Mouse (Mus musculus): ENCODE results near the gene Fnbp1. TPM values are rescaled to one million over a fixed set of nuclear protein-coding genes. Genes with fewer than 3 reads are reported as not detected.

Fnbp1 gene
- polyA plus RNA-seq, 1 experiment = 148 TPM

DNA sequence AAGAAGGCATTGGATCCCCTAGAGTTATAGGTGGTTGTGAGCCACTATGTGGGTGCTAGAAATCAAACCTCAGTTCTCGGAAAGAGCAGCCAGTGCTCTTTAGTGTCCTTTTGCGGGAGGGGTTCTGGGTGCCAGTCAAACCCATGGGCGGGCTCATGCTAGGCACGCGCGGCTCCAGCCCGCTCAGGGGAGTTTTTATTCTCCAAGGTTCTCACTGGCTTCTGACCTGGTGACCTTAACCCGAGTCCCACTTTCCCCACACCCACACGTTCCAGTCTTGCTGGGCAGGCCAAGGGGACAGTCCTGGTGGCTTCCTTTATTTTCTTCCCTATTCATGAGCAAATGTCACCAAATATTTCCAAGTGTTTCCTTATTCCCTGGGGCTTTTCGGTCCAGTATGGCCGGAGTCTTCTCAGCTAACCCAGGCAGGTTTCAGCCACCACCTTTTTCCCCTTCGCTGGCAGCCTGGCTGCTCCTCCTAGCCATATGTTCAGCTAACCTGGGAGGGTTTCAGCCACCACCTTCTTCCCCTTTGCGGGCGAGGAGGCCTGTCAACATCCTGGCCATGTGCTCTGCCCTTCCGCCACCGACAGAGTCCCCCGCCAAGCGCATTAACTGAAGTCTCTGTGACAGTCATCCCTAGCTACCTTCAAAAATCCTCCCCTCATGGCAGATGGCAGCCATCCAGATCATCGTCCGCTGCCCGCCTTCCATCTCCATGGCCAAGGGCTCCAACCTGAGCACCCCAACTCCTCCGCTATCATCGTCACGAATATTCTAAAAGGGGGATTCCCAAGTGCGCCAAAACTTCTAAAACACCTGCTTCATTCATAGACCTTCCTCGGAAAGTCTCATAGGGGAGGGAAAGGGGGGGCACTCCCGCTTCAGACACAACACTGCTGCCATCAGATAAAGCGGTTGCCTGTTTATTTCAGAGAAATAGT is 80.7 kb downstream of the Fnbp1 start:
- Histone ChIP-seq H3K27me3 (ENCODE audit: control insufficient read depth, insufficient read depth, low read length) (no peaks in the 10 kb centered on the region), H3K36me3 (ENCODE audit: control insufficient read depth, insufficient read depth, low read length) (peaks cover 27% of the 10 kb centered on the region), H3K27ac (ENCODE audit: control insufficient read depth, insufficient read depth, low read length) (peak overlapping the region; percentile 43; the same call in 1 of the 2 replicates), H3K4me1 (replicated peaks; ENCODE audit: control insufficient read depth, insufficient read depth, low read length) (peaks cover 22% of the 10 kb centered on the region), H3K4me3 (ENCODE audit: control insufficient read depth, insufficient read depth, low read length) (0 out of 2 replicates have a peak overlapping the region, but pooled peaks have one; percentile 1)
- peak; percentile 52 for DNase-seq
- TF ChIP-seq POLR2A (IDR thresholded peaks at IDR 0.05; ENCODE audit: control insufficient read depth, extremely low read depth, insufficient read depth, low read length, poor library complexity) = no peak
- TF ChIP-seq CTCF (IDR thresholded peaks at IDR 0.05; ENCODE audit: borderline replicate concordance, control insufficient read depth, extremely low read depth, insufficient read depth, low read length, poor library complexity) = no peak
- WGBS = 10% methylated on average over 28 of the region's 28 CpGs

DNA sequence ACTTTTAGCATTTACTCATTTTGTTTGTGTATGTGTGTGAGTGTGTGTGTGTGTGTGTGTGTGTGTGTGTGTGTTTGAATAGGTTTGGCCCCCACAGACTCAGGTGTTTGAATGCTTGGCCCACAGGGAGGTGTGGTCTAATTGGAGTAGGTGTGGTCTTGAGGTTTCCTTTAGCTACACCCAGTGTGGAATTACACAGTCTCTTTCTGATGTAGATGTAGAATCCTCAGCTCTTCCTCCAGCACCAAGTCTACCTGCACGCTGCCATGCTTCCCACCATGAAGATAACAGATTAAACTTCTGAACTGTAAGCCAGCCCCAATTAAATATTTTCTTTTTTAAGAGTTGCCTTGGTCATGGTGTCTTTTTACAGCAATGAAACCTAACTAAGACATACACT is 81.5 kb downstream of the Fnbp1 start:
- Histone ChIP-seq H3K4me3 (ENCODE audit: control insufficient read depth, insufficient read depth, low read length) (no peak overlapping the region), H3K27me3 (ENCODE audit: control insufficient read depth, insufficient read depth, low read length) (no peaks in the 10 kb centered on the region), H3K36me3 (ENCODE audit: control insufficient read depth, insufficient read depth, low read length) (peaks cover 35% of the 10 kb centered on the region), H3K4me1 (replicated peaks; ENCODE audit: control insufficient read depth, insufficient read depth, low read length) (peaks cover 22% of the 10 kb centered on the region), H3K27ac (ENCODE audit: control insufficient read depth, insufficient read depth, low read length) (no peak overlapping the region)
- 55% methylated on average over 1 of the region's 1 CpGs for WGBS
- no peak for DNase-seq
- TF ChIP-seq CTCF (IDR thresholded peaks at IDR 0.05; ENCODE audit: borderline replicate concordance, control insufficient read depth, extremely low read depth, insufficient read depth, low read length, poor library complexity) (no peak), POLR2A (IDR thresholded peaks at IDR 0.05; ENCODE audit: control insufficient read depth, extremely low read depth, insufficient read depth, low read length, poor library complexity) (no peak)

DNA sequence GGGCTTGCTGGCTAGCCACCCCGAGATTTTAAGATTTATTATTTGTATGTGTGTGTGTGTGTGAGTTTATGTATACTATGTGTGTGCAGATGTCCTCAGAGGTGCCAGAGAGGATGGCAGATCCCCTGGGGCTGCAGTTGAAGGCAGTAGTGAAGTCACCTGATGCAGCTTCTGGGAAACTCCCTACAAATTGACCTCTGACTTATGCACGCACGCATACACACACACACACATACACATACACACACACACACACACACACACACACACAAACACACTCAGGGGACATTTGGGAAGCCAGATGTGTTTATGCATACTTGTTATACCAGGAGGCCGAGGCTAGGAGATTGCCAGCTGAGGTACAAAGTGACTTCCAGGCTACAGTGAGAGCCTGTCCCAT is 83.4 kb downstream of the Fnbp1 start:
- 91% methylated on average over 4 of the region's 4 CpGs for WGBS
- Histone ChIP-seq H3K27ac (ENCODE audit: control insufficient read depth, insufficient read depth, low read length) (no peak overlapping the region), H3K27me3 (ENCODE audit: control insufficient read depth, insufficient read depth, low read length) (no peaks in the 10 kb centered on the region), H3K36me3 (ENCODE audit: control insufficient read depth, insufficient read depth, low read length) (peaks cover 52% of the 10 kb centered on the region), H3K4me1 (replicated peaks; ENCODE audit: control insufficient read depth, insufficient read depth, low read length) (peaks cover 22% of the 10 kb centered on the region), H3K4me3 (ENCODE audit: control insufficient read depth, insufficient read depth, low read length) (no peak overlapping the region)
- no peak for DNase-seq
- no peak for TF ChIP-seq CTCF (IDR thresholded peaks at IDR 0.05; ENCODE audit: borderline replicate concordance, control insufficient read depth, extremely low read depth, insufficient read depth, low read length, poor library complexity)
- TF ChIP-seq POLR2A (IDR thresholded peaks at IDR 0.05; ENCODE audit: control insufficient read depth, extremely low read depth, insufficient read depth, low read length, poor library complexity) = no peak

DNA sequence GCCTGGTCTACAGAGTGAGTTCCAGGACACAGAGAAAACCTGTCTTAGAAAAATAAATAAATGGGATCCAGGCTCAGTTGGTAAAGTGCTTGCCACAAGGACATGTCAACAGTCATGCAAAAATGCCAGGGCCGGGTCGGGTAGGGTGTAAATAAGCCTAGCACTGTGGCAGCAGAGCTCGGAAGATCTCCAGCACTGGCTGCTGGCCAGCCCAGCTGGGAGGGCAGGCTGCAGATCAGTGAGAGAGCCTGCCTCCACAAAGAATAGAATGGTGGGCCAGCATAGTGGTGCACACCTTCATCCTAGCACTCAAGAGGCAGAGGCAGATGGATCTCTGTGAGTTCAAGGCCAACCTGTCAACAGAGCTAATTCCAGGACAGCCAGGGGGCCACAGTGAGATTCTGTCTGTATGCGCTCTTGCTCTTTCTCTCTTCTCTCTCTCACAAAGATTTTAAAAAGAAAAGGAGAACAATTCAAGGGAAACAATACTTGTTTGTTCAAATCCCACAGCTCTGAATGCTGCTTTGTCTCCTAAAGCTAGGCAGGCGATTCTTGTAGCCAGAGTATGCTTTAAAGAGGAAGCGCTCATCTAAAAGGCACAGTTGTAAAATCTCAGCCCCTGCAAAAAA is 84.1 kb downstream of the Fnbp1 start:
- H3K36me3 ChIP-seq (ENCODE audit: control insufficient read depth, insufficient read depth, low read length) = peaks cover 59% of the 10 kb centered on the region
- H3K4me1 ChIP-seq (replicated peaks; ENCODE audit: control insufficient read depth, insufficient read depth, low read length) = peaks cover 18% of the 10 kb centered on the region
- no peak for DNase-seq
- 95% methylated on average over 6 of the region's 6 CpGs for WGBS
- no peak overlapping the region for H3K4me3 ChIP-seq (ENCODE audit: control insufficient read depth, insufficient read depth, low read length)
- H3K27me3 ChIP-seq (ENCODE audit: control insufficient read depth, insufficient read depth, low read length) = no peaks in the 10 kb centered on the region
- TF ChIP-seq CTCF (IDR thresholded peaks at IDR 0.05; ENCODE audit: borderline replicate concordance, control insufficient read depth, extremely low read depth, insufficient read depth, low read length, poor library complexity) (no peak), POLR2A (IDR thresholded peaks at IDR 0.05; ENCODE audit: control insufficient read depth, extremely low read depth, insufficient read depth, low read length, poor library complexity) (no peak)
- H3K27ac ChIP-seq (ENCODE audit: control insufficient read depth, insufficient read depth, low read length) = no peak overlapping the region

DNA sequence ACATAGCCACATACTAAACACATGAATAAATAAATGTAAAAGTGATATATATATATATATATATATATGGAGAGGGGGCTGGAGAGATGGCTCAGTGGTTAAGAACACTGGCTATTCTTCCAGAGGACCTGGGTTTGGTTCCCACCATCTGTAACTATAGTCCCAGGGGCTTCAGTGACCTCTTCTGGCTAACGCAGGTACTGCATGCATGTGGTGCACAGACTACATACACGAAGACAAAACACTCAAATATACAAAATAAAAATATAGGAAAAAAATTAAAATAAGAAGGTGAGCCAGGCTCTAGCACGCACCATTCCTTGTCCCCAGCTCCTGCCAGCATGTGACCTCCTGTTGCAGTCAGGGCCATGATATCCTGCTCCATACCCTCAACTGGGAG is 85.7 kb downstream of the Fnbp1 start:
- Histone ChIP-seq H3K4me3 (ENCODE audit: control insufficient read depth, insufficient read depth, low read length) (no peak overlapping the region), H3K27ac (ENCODE audit: control insufficient read depth, insufficient read depth, low read length) (no peak overlapping the region), H3K36me3 (ENCODE audit: control insufficient read depth, insufficient read depth, low read length) (peaks cover 67% of the 10 kb centered on the region), H3K4me1 (replicated peaks; ENCODE audit: control insufficient read depth, insufficient read depth, low read length) (peaks cover 5% of the 10 kb centered on the region), H3K27me3 (ENCODE audit: control insufficient read depth, insufficient read depth, low read length) (no peaks in the 10 kb centered on the region)
- no peak for DNase-seq
- WGBS = over 99% methylated on average over 3 of the region's 3 CpGs
- no peak for TF ChIP-seq POLR2A (IDR thresholded peaks at IDR 0.05; ENCODE audit: control insufficient read depth, extremely low read depth, insufficient read depth, low read length, poor library complexity)
- no peak for TF ChIP-seq CTCF (IDR thresholded peaks at IDR 0.05; ENCODE audit: borderline replicate concordance, control insufficient read depth, extremely low read depth, insufficient read depth, low read length, poor library complexity)

DNA sequence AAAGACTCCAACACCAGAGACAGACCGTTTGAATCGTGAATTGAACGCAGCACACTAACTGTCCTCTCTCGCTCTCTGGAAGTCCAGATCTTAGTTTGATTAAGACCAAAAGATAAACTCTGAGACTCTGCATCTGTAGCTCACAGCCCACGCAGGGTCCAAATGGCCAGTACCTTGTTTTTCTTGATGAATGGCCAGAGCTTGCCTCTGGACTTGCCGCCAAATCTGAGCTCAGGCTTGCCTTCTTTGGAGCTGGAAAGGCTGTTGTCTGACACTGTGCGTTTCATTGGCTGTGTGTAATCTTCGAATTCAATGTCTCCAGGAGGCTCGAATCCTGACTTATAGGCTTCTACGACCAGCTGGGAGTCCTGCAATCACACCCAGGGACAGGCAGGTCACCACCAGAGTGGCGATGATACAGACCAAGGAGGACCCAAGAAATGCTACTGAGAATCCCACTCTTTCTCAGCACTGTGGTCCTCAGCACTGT is 87.9 kb downstream of the Fnbp1 start:
- H3K27ac ChIP-seq (ENCODE audit: control insufficient read depth, insufficient read depth, low read length) = no peak overlapping the region
- TF ChIP-seq POLR2A (IDR thresholded peaks at IDR 0.05; ENCODE audit: control insufficient read depth, extremely low read depth, insufficient read depth, low read length, poor library complexity) = no peak
- no peak for TF ChIP-seq CTCF (IDR thresholded peaks at IDR 0.05; ENCODE audit: borderline replicate concordance, control insufficient read depth, extremely low read depth, insufficient read depth, low read length, poor library complexity)

More for the DNA sequence above, 87.9 kb downstream of the Fnbp1 start:
- no peak for DNase-seq
- Histone ChIP-seq H3K27me3 (ENCODE audit: control insufficient read depth, insufficient read depth, low read length) (no peaks in the 10 kb centered on the region), H3K36me3 (ENCODE audit: control insufficient read depth, insufficient read depth, low read length) (peaks cover 80% of the 10 kb centered on the region), H3K4me3 (ENCODE audit: control insufficient read depth, insufficient read depth, low read length) (no peak overlapping the region), H3K4me1 (replicated peaks; ENCODE audit: control insufficient read depth, insufficient read depth, low read length) (no peaks in the 10 kb centered on the region)
- WGBS = 95% methylated on average over 11 of the region's 11 CpGs
